Mouse (Mus musculus): ENCODE data around the gene Lsg1. TPM values are rescaled to one million over a fixed set of nuclear protein-coding genes. Genes with fewer than 3 reads are reported as not detected.

Gene Lsg1
- polyA plus RNA-seq, 1 experiment from 2014 or later, result 74.5 TPM

DNA sequence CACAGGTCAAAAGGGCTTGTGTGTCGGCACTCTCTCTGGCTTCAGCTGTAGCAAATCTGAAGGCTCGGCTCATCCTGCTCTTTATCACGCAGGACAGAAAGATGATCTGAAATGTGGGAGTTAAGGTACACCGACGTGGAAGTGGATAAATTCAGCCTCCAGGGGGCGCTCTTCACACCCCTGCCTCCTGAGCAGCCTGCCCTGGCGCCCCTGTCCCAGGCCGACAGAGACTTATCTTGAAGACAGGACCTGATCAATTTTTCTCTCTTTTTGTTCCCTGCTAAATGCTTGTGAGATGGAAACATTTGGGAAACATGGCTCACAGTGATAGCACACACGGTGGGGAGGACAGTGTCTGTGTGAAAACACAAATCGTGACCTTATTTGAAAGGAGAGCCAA, 48.0 kb downstream of the Lsg1 start:
- H3K27ac ChIP-seq, result no peak overlapping the region
- no peak overlapping the region for H3K4me3 ChIP-seq
- H3K9me3 ChIP-seq, result no peaks in the 10 kb centered on the region
- peak; percentile 60 for DNase-seq (ENCODE audit: low spot score)
- peaks cover 28% of the 10 kb centered on the region for H3K36me3 ChIP-seq
- 33% methylated on average over 10 of the region's 10 CpGs for WGBS
- 0 out of 2 replicates have a peak, but pooled peaks cover 4% of the 10 kb centered on the region for H3K27me3 ChIP-seq (ENCODE audit: insufficient read depth, poor library complexity, severe bottlenecking)
- H3K4me1 ChIP-seq (replicated peaks), result peaks cover 15% of the 10 kb centered on the region

DNA sequence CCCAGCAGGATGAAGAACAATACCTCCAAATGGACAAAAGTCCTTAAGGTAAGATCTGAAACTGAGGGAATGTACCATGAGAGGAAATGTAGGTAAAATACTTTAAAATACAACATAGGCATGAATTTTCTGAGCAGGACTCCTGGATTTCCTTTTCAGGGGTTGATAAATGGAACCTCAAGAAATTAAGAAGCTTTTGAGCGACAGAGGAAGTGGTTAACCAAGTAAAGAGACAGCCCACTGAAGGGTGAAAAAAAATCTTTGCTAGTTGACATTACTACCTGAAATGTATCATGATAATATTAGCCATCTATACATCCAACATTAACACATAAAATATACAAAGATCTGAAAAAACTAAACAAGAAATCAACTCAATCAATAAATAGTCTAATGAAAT, 52.3 kb downstream of the Lsg1 start:
- DNase-seq (ENCODE audit: low spot score), result no peak
- H3K36me3 ChIP-seq, result peaks cover under 1% of the 10 kb centered on the region; the same call in 1 of the 2 replicates
- 90% methylated on average over 1 of the region's 1 CpGs for WGBS
- H3K9me3 ChIP-seq, result no peaks in the 10 kb centered on the region
- H3K4me3 ChIP-seq, result no peak overlapping the region
- peaks cover 14% of the 10 kb centered on the region for H3K4me1 ChIP-seq (replicated peaks)
- H3K27ac ChIP-seq, result no peak overlapping the region
- no peaks in the 10 kb centered on the region for H3K27me3 ChIP-seq (ENCODE audit: insufficient read depth, poor library complexity, severe bottlenecking)

DNA sequence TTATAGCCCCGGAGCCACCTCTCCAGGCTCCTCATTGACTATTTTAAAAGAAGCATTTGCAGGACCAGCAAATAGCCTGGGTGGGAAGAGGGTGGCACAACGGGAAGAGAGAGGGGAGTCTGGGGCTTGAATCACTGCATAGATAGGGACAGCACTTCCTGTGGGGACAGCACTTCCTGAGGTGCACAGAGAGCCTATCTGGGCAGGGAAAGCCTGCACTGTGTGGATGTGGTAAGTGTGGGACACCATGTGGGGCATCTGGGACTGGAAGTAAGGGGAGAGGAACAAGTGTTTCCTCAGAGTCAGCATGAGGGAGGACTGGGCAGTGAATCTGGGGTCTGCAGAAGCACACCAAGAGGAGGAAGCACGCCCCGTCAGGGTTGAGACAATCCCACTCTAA, 53.8 kb downstream of the Lsg1 start:
- H3K9me3 ChIP-seq, result no peaks in the 10 kb centered on the region
- no peaks in the 10 kb centered on the region for H3K27me3 ChIP-seq (ENCODE audit: insufficient read depth, poor library complexity, severe bottlenecking)
- 74% methylated on average over 4 of the region's 4 CpGs for WGBS
- DNase-seq (ENCODE audit: low spot score), result no peak
- no peak overlapping the region for H3K4me3 ChIP-seq
- peaks cover 15% of the 10 kb centered on the region for H3K36me3 ChIP-seq
- H3K27ac ChIP-seq, result no peak overlapping the region
- H3K4me1 ChIP-seq (replicated peaks), result peaks cover 6% of the 10 kb centered on the region; the same call in 1 of the 2 replicates

DNA sequence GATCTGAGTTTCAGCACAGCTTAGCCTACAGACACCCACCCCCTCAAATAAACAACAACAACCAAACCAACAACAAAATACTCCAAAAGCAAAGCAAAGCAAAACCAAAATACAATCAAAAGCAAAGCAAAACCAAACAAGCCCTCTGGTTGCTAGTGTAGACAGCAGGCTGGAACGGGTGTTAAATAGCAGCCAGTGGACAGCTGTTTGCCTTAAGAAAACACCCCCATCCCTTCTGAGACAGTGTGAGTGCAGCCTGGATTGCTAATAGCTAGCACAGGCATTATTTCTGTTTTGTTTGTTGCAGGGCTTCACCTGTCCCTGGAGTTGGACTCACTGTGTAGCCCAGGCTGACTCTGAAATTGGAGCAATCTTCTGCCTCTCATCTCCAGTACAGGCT, 54.5 kb downstream of the Lsg1 start:
- no peak for DNase-seq (ENCODE audit: low spot score)
- Histone ChIP-seq H3K36me3 (peaks cover 20% of the 10 kb centered on the region), H3K4me1 (replicated peaks) (peaks cover 6% of the 10 kb centered on the region; the same call in 1 of the 2 replicates), H3K9me3 (no peaks in the 10 kb centered on the region), H3K27ac (no peak overlapping the region), H3K4me3 (no peak overlapping the region), H3K27me3 (ENCODE audit: insufficient read depth, poor library complexity, severe bottlenecking) (no peaks in the 10 kb centered on the region)
- WGBS, result 71% methylated on average over 1 of the region's 1 CpGs

DNA sequence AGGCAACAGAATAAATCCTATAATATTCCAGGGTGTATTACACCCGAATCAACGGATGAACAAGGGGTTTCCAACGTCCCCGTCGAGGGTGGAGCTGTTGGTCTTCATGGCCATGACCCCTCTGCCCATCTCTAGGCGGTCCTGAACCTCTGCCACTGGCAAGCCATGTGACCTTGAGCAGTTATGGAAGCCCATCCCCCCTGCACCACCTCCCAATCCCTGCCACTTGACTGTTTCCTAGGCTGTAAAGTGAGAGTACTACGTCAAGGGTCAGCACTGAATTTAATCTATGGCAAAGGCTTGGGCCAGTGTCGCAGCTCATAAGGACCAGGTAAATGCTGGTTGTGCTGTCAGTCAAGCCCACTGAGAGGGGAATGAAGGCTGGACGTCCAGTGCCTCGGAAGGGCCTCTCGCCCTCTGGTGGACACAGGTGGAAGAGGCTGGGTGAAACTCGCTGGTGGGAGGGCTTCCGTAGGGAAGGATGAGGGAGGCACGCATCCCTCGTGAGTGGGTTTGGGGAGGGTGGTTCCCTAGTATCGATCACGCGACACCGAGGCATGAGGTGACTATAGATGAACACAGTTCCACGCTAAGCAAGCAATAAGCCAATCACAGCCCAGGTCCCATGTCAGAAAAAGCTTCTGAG, 55.5 kb downstream of the Lsg1 start:
- 33% methylated on average over 20 of the region's 20 CpGs for WGBS
- peaks cover 28% of the 10 kb centered on the region for H3K36me3 ChIP-seq
- H3K4me3 ChIP-seq, result no peak overlapping the region

DNA sequence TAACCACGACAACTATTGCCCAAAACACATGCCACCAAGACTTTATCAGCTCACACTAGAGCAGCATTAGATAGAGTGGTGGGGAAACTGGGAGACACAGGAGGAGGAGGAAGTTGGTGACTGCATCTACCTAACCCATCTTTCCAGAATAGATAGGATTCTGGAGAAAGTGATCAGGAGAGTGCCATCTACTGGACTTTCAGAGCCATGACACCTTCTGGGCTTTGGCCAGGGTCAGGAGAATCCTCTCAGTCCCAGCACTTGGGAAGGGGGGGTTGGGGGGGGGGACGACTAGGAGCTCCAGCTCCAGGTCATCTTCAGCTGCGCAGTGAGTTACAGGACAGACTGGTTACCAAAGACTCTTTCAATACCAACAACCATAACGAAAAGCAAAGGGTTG, 56.6 kb downstream of the Lsg1 start:
- WGBS, result 48% methylated on average over 4 of the region's 4 CpGs
- DNase-seq (ENCODE audit: low spot score), result no peak
- peaks cover 39% of the 10 kb centered on the region for H3K36me3 ChIP-seq
- no peaks in the 10 kb centered on the region for H3K27me3 ChIP-seq (ENCODE audit: insufficient read depth, poor library complexity, severe bottlenecking)
- no peaks in the 10 kb centered on the region for H3K9me3 ChIP-seq
- H3K27ac ChIP-seq, result no peak overlapping the region
- no peak overlapping the region for H3K4me3 ChIP-seq
- peaks cover 6% of the 10 kb centered on the region; the same call in 1 of the 2 replicates for H3K4me1 ChIP-seq (replicated peaks)

More for the DNA sequence above, 55.5 kb downstream of the Lsg1 start:
- Histone ChIP-seq H3K27ac (no peak overlapping the region), H3K9me3 (no peaks in the 10 kb centered on the region), H3K4me1 (replicated peaks) (peaks cover 6% of the 10 kb centered on the region; the same call in 1 of the 2 replicates), H3K27me3 (ENCODE audit: insufficient read depth, poor library complexity, severe bottlenecking) (no peaks in the 10 kb centered on the region)
- peak; percentile 56 for DNase-seq (ENCODE audit: low spot score)

DNA sequence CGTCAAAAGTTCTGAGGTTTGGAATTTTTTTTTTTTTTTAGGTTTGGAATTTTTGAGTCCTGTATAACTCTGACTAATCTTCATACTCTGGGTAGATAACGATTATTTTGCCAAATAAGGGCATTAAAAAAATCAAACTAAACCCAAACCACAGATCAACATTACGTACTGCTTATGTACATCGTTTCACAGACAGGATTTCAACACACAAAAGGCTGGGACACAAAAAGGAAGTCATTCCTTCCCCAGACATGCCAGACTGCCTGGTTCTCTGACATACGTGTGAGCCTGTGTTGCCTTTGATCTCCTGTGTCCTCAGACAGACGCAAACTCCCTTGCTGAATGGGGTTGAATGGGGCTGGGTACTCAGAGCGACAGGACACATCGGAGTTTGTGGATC, 59.0 kb downstream of the Lsg1 start:
- 86% methylated on average over 8 of the region's 8 CpGs for WGBS
- peaks cover 6% of the 10 kb centered on the region; the same call in 1 of the 2 replicates for H3K4me1 ChIP-seq (replicated peaks)
- H3K27ac ChIP-seq, result no peak overlapping the region
- DNase-seq (ENCODE audit: low spot score), result no peak
- H3K4me3 ChIP-seq, result no peak overlapping the region
- peaks cover 61% of the 10 kb centered on the region for H3K36me3 ChIP-seq
- no peaks in the 10 kb centered on the region for H3K27me3 ChIP-seq (ENCODE audit: insufficient read depth, poor library complexity, severe bottlenecking)
- no peaks in the 10 kb centered on the region for H3K9me3 ChIP-seq

DNA sequence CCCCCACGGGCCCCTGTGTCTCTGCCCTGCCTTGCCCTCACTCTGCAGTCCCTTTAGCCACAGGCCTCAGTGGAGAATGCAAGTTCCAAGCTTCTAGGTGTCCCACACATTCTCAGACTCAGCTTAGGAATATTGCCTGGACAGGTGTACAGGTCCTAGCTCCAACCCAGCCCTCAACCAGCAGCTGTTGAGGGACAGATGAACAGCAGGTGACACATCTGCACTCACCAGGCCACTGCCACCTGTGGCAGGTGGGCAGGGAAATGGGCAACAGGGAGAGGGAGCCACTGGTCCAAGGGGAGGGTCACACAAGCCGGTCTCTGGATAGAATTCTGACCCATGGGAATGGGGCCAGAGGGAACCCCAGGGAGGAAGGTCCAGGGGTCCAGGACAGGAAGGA, 59.5 kb downstream of the Lsg1 start:
- peaks cover 66% of the 10 kb centered on the region for H3K36me3 ChIP-seq
- H3K27me3 ChIP-seq (ENCODE audit: insufficient read depth, poor library complexity, severe bottlenecking), result no peaks in the 10 kb centered on the region
- no peak for DNase-seq (ENCODE audit: low spot score)
- no peak overlapping the region for H3K27ac ChIP-seq
- H3K4me1 ChIP-seq (replicated peaks), result peaks cover 6% of the 10 kb centered on the region; the same call in 1 of the 2 replicates
- no peaks in the 10 kb centered on the region for H3K9me3 ChIP-seq
- WGBS, result 76% methylated on average over 2 of the region's 2 CpGs
- H3K4me3 ChIP-seq, result no peak overlapping the region

DNA sequence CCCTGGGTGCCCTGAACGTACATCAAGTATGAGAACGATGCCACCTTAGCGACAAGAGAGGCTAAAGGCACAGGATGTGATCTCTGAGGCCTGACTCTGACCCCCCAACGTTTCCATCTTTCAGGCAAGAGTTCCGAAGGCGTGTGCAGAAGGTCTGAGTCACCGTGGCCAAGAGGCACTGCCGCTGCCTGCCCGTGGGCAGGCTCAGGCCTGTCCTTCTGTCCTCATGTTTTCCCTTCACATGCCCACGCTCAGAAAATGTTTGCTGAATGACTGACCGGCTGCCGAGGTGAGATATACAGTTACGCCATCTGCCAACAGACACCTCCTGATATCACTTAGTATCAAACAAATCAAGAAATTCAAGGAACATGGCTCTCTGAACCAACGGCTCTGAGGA, 61.6 kb downstream of the Lsg1 start:
- WGBS, result 90% methylated on average over 14 of the region's 14 CpGs
- H3K27me3 ChIP-seq (ENCODE audit: insufficient read depth, poor library complexity, severe bottlenecking), result no peaks in the 10 kb centered on the region
- no peaks in the 10 kb centered on the region for H3K9me3 ChIP-seq
- peaks cover 78% of the 10 kb centered on the region for H3K36me3 ChIP-seq
- no peak for DNase-seq (ENCODE audit: low spot score)
- H3K4me3 ChIP-seq, result no peak overlapping the region
- no peak overlapping the region for H3K27ac ChIP-seq
- H3K4me1 ChIP-seq (replicated peaks), result 0 out of 2 replicates have a peak, but pooled peaks cover 2% of the 10 kb centered on the region

DNA sequence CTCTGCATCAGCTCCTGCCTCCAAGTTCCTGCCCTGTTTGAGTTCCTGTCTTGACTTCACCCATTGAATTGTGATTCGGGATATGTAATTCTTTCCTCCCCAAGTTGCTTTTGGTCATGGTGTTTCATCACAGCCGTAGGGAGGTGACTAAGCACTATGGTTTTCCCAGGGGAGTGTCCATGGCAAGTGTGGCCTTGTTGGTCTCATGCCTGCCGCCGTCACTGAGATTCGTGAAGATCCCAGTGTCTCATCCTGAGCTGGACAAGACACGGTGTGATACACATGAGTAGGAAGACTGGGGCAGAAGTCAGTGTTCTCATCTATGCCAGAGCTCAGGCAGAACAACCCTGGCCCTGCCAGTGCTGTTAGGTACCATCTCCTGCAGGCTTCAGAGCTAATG, 62.9 kb downstream of the Lsg1 start:
- Histone ChIP-seq H3K27me3 (ENCODE audit: insufficient read depth, poor library complexity, severe bottlenecking) (no peaks in the 10 kb centered on the region), H3K36me3 (peaks cover 72% of the 10 kb centered on the region), H3K4me1 (replicated peaks) (0 out of 2 replicates have a peak, but pooled peaks cover 2% of the 10 kb centered on the region), H3K27ac (no peak overlapping the region), H3K4me3 (no peak overlapping the region), H3K9me3 (no peaks in the 10 kb centered on the region)
- 92% methylated on average over 6 of the region's 6 CpGs for WGBS
- no peak for DNase-seq (ENCODE audit: low spot score)

DNA sequence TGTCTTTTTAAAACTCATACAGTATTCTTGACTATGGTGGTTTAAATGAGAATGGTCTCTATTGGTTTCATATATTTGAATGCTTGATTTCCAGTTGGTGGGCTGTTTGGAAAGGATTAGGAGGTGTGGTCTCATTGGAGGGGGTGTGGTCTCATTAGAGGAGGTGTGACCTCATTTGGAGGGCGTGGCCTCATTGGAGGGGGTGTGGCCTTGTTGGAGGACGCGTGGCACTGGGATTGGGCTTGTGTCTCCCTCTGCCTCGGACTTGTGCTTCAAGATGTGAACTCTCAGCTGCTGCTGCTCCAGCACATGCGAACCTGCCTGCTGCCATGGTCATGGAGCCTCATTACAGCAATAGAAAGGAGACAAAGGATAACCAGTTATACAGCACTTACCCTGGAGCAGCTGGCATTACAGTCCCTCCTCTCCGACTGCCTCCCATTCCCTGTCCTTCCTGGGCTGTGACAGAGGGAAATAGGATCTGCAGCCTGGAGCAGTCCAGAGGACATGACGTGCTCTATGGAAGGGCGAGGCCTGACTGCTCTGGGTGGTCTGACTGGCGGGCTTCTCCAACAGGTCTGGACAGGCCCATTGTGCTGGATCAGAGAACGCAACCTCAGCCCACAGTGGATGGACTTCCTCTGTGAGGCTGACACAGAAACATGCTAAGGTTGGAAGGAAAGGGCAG, 65.0 kb downstream of the Lsg1 start:
- 0 out of 2 replicates have a peak, but pooled peaks cover 2% of the 10 kb centered on the region for H3K4me1 ChIP-seq (replicated peaks)
- no peak for DNase-seq (ENCODE audit: low spot score)
- no peak overlapping the region for H3K4me3 ChIP-seq
- H3K27me3 ChIP-seq (ENCODE audit: insufficient read depth, poor library complexity, severe bottlenecking), result no peaks in the 10 kb centered on the region
- peaks cover 55% of the 10 kb centered on the region for H3K36me3 ChIP-seq
- H3K9me3 ChIP-seq, result no peaks in the 10 kb centered on the region
- H3K27ac ChIP-seq, result no peak overlapping the region
- 68% methylated on average over 10 of the region's 10 CpGs for WGBS

DNA sequence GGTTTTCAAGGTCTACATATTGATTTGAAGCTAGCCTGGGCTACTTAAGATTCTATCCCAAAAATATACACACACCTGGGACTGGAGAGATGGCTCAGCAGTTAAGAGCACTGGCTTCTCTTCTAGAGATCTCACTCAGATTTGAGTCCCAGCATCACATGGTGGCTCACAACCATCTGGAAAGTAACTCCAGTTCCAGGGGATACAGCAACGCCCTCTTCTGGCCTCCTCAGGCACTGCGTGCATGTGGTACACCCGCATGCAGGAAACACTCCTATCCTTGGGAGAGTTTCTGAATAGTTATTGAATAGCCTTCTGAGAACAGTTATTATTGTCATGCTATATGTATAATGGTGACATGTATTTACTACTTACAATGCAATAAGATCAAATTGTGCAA, 66.2 kb downstream of the Lsg1 start:
- no peak for DNase-seq (ENCODE audit: low spot score)
- Histone ChIP-seq H3K27me3 (ENCODE audit: insufficient read depth, poor library complexity, severe bottlenecking) (no peaks in the 10 kb centered on the region), H3K36me3 (peaks cover 48% of the 10 kb centered on the region), H3K4me1 (replicated peaks) (0 out of 2 replicates have a peak, but pooled peaks cover 2% of the 10 kb centered on the region), H3K4me3 (no peak overlapping the region), H3K9me3 (no peaks in the 10 kb centered on the region), H3K27ac (no peak overlapping the region)
- 53% methylated on average over 3 of the region's 3 CpGs for WGBS

DNA sequence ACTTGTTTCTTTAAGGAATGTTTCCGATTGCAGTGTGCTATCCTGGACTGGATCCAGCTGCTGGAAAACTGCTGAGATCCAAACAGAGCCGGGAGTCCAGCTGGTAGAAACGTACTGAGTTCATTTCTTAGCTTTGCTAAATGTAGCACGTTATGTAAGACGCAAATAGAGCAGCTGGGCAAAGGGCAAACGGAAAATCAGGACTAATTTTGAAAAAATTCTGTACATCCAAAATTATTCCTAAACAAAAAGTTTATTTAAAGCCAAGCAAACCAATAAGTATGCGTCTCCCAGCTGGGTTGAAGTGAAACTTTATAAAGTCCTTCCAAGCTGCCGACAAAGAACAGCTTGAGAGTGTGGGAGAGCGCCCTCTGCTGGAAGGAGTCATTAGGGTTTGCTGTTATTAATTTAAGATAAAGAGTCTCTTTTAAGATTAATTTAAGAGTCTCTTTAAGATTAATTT, 67.0 kb downstream of the Lsg1 start:
- H3K9me3 ChIP-seq, result peaks cover 3% of the 10 kb centered on the region; the same call in 1 of the 2 replicates
- no peak overlapping the region for H3K4me3 ChIP-seq
- WGBS, result 40% methylated on average over 9 of the region's 9 CpGs
- no peak overlapping the region for H3K27ac ChIP-seq
- H3K27me3 ChIP-seq (ENCODE audit: insufficient read depth, poor library complexity, severe bottlenecking), result no peaks in the 10 kb centered on the region
- 0 out of 2 replicates have a peak, but pooled peaks cover 2% of the 10 kb centered on the region for H3K4me1 ChIP-seq (replicated peaks)
- peak; percentile 60 for DNase-seq (ENCODE audit: low spot score)
- peaks cover 48% of the 10 kb centered on the region for H3K36me3 ChIP-seq
